Mouse (Mus musculus) frontal cortex, adult (tissue): ENCODE measurements around the gene BC025920.

ENCODE experiments used
- ATAC-seq: cut with Nextera tagmentation; 2 replicates; pipeline ENCODE4 v1.9.2; 2017; ENCODE audit warnings: mild to moderate bottlenecking, moderate library complexity, mixed read lengths; ENCODE audit not compliant: low TSS enrichment

BC025920 gene

GRCm38 (mm10) chr10:81605974-81606751 is at the start of gene BC025920:
BC025920 (plus strand) TSS chr10:81606270.
- ATAC-seq: peak; percentile 87

- no peak for ATAC-seq
Observed at GRCm38 (mm10) chr10:81556282-81556681, 49.8 kb upstream of the BC025920 start.

- ATAC-seq: no peak
Observed at GRCm38 (mm10) chr10:81557491-81557890, 48.6 kb upstream of the BC025920 start.

GRCm38 (mm10) chr10:81559163-81559626 is 46.9 kb upstream of the BC025920 start, which contains the start of gene Aes:
Aes (plus strand) TSS chr10:81559488.
- ATAC-seq: peak; percentile 38

GRCm38 (mm10) chr10:81559627-81560539 is 46.2 kb upstream of the BC025920 start:
- peak; percentile 64 for ATAC-seq

GRCm38 (mm10) chr10:81560719-81561459 is 45.2 kb upstream of the BC025920 start:
- ATAC-seq: no peak

- no peak for ATAC-seq
Observed at GRCm38 (mm10) chr10:81562411-81562810, 43.7 kb upstream of the BC025920 start.

- ATAC-seq: no peak
Observed at GRCm38 (mm10) chr10:81563481-81563880, 42.6 kb upstream of the BC025920 start.

- ATAC-seq: no peak
Observed at GRCm38 (mm10) chr10:81564216-81564615, 41.9 kb upstream of the BC025920 start.

GRCm38 (mm10) chr10:81564734-81565133 is 41.3 kb upstream of the BC025920 start:
- no peak for ATAC-seq

- no peak for ATAC-seq
Observed at GRCm38 (mm10) chr10:81565257-81566228, 40.5 kb upstream of the BC025920 start.

- no peak for ATAC-seq
Observed at GRCm38 (mm10) chr10:81568381-81569191, 37.5 kb upstream of the BC025920 start.

- ATAC-seq: no peak
Observed at GRCm38 (mm10) chr10:81569507-81570237, 36.4 kb upstream of the BC025920 start.

GRCm38 (mm10) chr10:81570238-81570800 is 35.8 kb upstream of the BC025920 start:
- ATAC-seq: no peak

- ATAC-seq: peak; percentile 58
Observed at GRCm38 (mm10) chr10:81570831-81571500, 35.1 kb upstream of the BC025920 start.

- peak; percentile 87 for ATAC-seq
Observed at GRCm38 (mm10) chr10:81571501-81571876, 34.6 kb upstream of the BC025920 start.

- no peak for ATAC-seq
Observed at GRCm38 (mm10) chr10:81572133-81572671, 33.9 kb upstream of the BC025920 start.

GRCm38 (mm10) chr10:81572975-81573374 is 33.1 kb upstream of the BC025920 start:
- no peak for ATAC-seq
